Mouse (Mus musculus): ENCODE results near the gene Cpb1. TPM values are rescaled to one million over a fixed set of nuclear protein-coding genes. Genes with fewer than 3 reads are reported as not detected.

Gene Cpb1
- polyA plus RNA-seq, 1 experiment from 2014 or later, result 0.12 TPM

DNA sequence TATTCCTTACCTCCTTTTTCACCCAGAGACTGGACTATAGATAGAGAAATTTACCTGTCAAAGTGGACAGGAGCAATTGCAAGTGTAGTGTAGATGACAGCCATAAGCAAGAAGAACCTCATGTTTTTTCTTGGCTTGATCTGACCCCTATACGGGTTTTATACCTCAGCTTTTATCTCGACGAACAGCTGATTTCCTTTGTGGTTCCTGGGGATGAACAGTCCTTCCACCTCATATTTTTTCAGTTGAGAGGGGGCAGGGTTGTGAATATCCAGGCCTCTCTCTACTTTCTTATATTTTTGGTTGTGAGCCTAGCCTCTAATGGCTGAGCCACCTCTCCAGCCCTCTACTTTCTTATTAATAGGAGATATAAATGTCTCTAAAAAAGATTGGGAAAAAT lies 33.5 kb downstream of the Cpb1 start, which contains the start of gene Cpa3:
Gene Cpa3, minus strand, starts transcription at position 132 of the 400 bp plus-strand sequence.
- no peak within 1 kb of the TSS for H3K4me3 ChIP-seq
- no peak within 1 kb of the TSS for H3K27ac ChIP-seq
- H3K9ac ChIP-seq, result no peak within 1 kb of the TSS
- no peaks in the 10 kb centered on the region for H3K4me1 ChIP-seq (replicated peaks)
- no peaks in the 10 kb centered on the region for H3K36me3 ChIP-seq
- no peaks in the 10 kb centered on the region for H3K27me3 ChIP-seq
- 88% methylated on average over 3 of the region's 3 CpGs for WGBS
- H3K4me2 ChIP-seq, result no peak within 1 kb of the TSS
- no peak for ATAC-seq (ENCODE audit: low FRiP score)
- no peaks in the 10 kb centered on the region for H3K9me3 ChIP-seq

DNA sequence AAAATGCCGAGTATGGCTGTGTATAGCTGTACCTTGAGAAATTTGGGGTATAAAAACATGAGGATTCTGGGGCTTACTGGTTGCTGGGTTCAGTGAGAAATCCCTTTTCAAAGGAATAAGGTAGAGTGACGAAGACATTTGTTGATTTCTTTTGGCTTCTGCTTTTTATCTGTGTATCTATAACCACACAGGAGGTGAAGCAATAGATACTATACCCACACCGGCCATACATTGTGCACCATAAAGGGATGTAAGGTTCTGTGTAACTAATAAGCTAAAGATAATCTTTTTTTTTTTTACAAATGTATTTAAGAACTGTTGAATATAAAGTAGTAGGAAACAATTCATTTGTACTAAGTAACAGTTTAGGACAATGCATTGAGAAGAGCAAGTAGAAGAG lies 35.8 kb downstream of the Cpb1 start:
- Histone ChIP-seq H3K27ac (no peak overlapping the region), H3K4me1 (replicated peaks) (no peaks in the 10 kb centered on the region), H3K9me3 (no peaks in the 10 kb centered on the region), H3K27me3 (no peaks in the 10 kb centered on the region), H3K4me3 (no peak overlapping the region), H3K36me3 (no peaks in the 10 kb centered on the region), H3K9ac (no peak overlapping the region), H3K4me2 (no peak overlapping the region)
- WGBS, result 90% methylated on average over 3 of the region's 3 CpGs
- no peak for ATAC-seq (ENCODE audit: low FRiP score)

DNA sequence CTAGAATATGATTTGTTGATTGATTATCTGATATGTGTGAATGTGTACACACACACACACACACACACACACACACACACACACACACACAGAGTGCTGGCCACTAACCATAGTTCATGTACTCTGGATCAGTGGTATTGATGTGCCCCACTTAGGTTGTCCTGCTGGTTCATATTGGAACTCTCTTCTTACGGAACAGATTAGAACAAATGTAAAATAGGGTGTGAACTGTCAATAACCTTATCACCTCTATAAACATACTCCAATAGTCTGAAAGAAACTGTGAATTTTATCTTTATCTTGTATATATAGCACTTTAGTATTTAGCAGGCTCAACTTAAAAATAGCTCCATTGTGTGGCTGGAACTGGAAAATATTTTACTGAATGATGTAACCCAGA lies 38.6 kb downstream of the Cpb1 start:
- H3K27me3 ChIP-seq, result no peaks in the 10 kb centered on the region
- no peak for ATAC-seq (ENCODE audit: low FRiP score)
- H3K9me3 ChIP-seq, result no peaks in the 10 kb centered on the region
- H3K9ac ChIP-seq, result no peak overlapping the region
- no peaks in the 10 kb centered on the region for H3K36me3 ChIP-seq
- no peak overlapping the region for H3K4me3 ChIP-seq
- no peak overlapping the region for H3K27ac ChIP-seq
- WGBS, result 91% methylated on average over 1 of the region's 1 CpGs
- no peaks in the 10 kb centered on the region for H3K4me1 ChIP-seq (replicated peaks)
- no peak overlapping the region for H3K4me2 ChIP-seq

DNA sequence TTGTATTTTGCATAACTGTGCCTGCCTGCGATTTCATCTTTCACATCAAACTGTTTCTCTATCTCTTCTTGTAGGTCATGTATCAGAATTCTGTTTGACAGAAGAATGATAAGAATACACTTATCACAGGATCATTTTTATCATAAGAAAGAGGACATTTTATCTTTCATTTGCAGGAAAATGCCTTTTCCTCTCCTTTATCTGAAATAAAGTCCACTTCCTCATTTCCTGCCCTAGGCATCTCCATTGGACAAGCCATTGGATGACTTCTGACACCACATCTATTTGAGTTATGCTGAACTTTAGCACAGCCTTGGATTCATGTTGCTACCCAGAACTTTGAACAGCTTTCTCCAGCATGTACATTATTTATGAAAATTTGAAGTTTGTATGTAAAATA lies 46.5 kb downstream of the Cpb1 start:
- WGBS, result 92% methylated on average over 1 of the region's 1 CpGs
- Histone ChIP-seq H3K4me3 (no peak overlapping the region), H3K9ac (no peak overlapping the region), H3K4me2 (no peak overlapping the region), H3K27ac (no peak overlapping the region), H3K9me3 (no peaks in the 10 kb centered on the region), H3K27me3 (no peaks in the 10 kb centered on the region), H3K4me1 (replicated peaks) (no peaks in the 10 kb centered on the region), H3K36me3 (no peaks in the 10 kb centered on the region)
- ATAC-seq (ENCODE audit: low FRiP score), result no peak

DNA sequence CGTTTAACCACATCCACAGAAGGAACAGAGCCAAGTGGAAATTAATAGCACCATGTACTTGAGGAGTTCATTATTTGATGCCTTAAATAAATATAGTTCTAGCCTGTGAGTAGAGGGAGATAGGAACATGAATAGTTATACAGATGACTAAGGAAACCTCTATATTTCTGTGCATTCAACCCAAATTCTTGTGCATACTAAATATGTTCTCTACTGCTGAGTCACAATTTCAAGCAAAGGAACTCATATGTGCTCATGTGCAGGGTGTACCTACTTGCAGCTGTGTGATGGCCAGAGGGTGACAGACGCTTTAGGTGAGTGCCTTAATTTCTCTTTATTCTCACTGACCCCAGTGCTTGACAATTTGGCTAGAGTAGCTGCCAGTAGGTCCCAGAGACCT lies 50.1 kb downstream of the Cpb1 start:
- WGBS, result 90% methylated on average over 2 of the region's 2 CpGs
- ATAC-seq (ENCODE audit: low FRiP score), result no peak
- H3K4me1 ChIP-seq (replicated peaks), result no peaks in the 10 kb centered on the region
- no peak overlapping the region for H3K9ac ChIP-seq
- H3K9me3 ChIP-seq, result no peaks in the 10 kb centered on the region
- no peak overlapping the region for H3K4me3 ChIP-seq
- no peaks in the 10 kb centered on the region for H3K36me3 ChIP-seq
- H3K4me2 ChIP-seq, result no peak overlapping the region
- no peak overlapping the region for H3K27ac ChIP-seq
- H3K27me3 ChIP-seq, result no peaks in the 10 kb centered on the region

DNA sequence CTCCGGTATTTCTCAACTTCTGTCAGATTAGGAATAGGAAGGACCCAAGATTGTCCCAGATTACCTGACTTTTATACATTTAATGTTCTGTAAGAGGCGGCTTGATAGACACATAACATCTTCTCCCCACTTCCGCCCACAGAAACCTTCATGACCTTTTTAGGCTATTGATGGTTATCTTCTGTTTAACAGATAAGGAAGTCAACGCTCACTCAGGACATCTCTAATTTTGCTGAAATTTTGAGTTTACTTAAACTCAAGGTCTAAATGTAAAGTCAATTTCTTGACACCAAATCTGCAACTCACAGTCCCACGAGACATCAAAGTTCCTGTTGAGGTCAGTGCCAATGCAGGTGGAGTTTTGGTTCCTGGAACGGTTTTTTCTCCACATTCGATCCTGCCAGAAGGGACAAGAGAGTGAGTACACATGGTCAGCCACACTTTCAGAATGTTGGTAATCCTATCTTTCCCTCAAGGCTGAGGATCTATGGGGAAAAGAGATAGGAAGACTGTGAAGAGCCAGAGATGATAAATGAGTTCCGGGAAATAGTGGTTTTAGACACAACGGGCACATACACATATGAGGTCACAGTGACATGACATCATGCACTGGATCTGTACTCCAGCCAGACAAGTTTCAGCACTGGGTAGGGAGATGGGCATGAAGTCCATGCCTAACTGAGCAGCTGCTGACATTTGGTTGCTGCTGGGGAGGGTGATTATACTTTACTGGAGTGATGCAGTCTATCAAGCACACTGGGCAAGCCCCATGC lies 52.4 kb downstream of the Cpb1 start:
- Histone ChIP-seq H3K9me3 (no peaks in the 10 kb centered on the region), H3K4me3 (no peak overlapping the region), H3K36me3 (no peaks in the 10 kb centered on the region), H3K4me2 (no peak overlapping the region), H3K27me3 (no peaks in the 10 kb centered on the region), H3K27ac (no peak overlapping the region), H3K4me1 (replicated peaks) (no peaks in the 10 kb centered on the region), H3K9ac (no peak overlapping the region)
- no peak for ATAC-seq (ENCODE audit: low FRiP score)
- WGBS, result 94% methylated on average over 9 of the region's 9 CpGs

DNA sequence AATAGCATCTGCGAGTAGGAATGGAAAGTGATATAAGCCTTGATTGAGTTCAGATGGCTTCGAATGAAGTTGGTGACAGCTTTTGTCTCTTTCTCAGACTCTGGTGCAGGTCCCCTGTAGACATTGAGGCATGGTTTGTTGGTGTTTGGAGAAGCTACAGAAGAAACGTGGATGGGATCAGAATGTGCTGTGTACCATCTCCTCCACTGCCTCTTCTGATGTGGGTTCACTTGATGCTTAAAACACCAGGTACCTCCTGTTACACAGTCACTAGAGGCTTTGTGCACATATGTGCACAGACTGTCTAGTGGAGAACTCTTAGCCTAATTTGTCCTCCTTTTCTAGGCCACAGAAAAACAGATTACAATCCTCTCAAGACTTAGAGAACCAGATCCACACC lies 53.4 kb downstream of the Cpb1 start:
- ATAC-seq (ENCODE audit: low FRiP score), result no peak
- Histone ChIP-seq H3K9ac (no peak overlapping the region), H3K27me3 (no peaks in the 10 kb centered on the region), H3K4me2 (no peak overlapping the region), H3K4me3 (no peak overlapping the region), H3K36me3 (no peaks in the 10 kb centered on the region), H3K9me3 (no peaks in the 10 kb centered on the region), H3K4me1 (replicated peaks) (no peaks in the 10 kb centered on the region), H3K27ac (no peak overlapping the region)
- 79% methylated on average over 3 of the region's 3 CpGs for WGBS

DNA sequence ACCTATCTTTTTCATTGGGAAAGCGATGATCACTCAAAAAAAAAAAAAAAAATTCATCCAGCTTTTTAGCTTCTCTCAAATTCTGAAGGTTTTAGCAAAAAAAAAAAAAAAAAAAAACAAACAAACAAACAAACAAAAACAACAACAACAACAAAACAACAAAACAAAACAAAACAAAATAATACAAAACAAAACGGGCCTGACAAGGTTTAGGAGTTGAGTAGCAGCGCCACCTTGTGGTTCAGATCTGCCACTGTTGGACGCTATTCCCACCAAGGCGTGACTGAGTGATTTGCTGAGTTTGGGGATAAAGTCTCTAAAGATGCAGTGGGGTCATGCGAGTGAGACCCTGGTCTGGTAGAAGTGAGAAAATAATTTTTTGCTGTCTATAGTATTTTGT lies 76.7 kb downstream of the Cpb1 start:
- no peak overlapping the region for H3K4me2 ChIP-seq
- H3K27ac ChIP-seq, result no peak overlapping the region
- no peak for ATAC-seq (ENCODE audit: low FRiP score)
- H3K27me3 ChIP-seq, result no peaks in the 10 kb centered on the region
- H3K4me1 ChIP-seq (replicated peaks), result no peaks in the 10 kb centered on the region
- no peaks in the 10 kb centered on the region for H3K36me3 ChIP-seq
- no peak overlapping the region for H3K9ac ChIP-seq
- no peak overlapping the region for H3K4me3 ChIP-seq
- 33% methylated on average over 6 of the region's 6 CpGs for WGBS
- no peaks in the 10 kb centered on the region for H3K9me3 ChIP-seq

Small RNA genes within 50 kb of the gene (microRNA-seq; reads per million reads assigned to microRNA genes)
- gene Mir7007, result not detected

Other genes starting within 250 kb of the Cpb1 start
- 13.3 and 13.8 TPM in 2 replicates for gene Hps3, start 240.4 kb downstream of the Cpb1 start, polyA plus RNA-seq (2015; fragmentation: Nextera tagmentation; extraction: Ambion mirVana)
- gene Hltf, start 217.9 kb downstream of the Cpb1 start, polyA plus RNA-seq (2015; fragmentation: Nextera tagmentation; extraction: Ambion mirVana), result 20.1 and 21.6 TPM in 2 replicates
- gene Gyg, start 120.4 kb downstream of the Cpb1 start, polyA plus RNA-seq (2015; fragmentation: Nextera tagmentation; extraction: Ambion mirVana), result 34.8 and 37.4 TPM in 2 replicates
- gene Cpa3, start 33.6 kb downstream of the Cpb1 start, polyA plus RNA-seq (2015; fragmentation: Nextera tagmentation; extraction: Ambion mirVana), result 0.18 and 0.45 TPM in 2 replicates
- 0.26 and 0.27 TPM in 2 replicates for gene Agtr1b, start 91.4 kb upstream of the Cpb1 start, polyA plus RNA-seq (2015; fragmentation: Nextera tagmentation; extraction: Ambion mirVana)